Mouse (Mus musculus) megakaryocyte-erythroid progenitor cell, adult 5 weeks (primary cell): ENCODE measurements around the gene Fam57b. TPM values are rescaled to one million over a fixed set of nuclear protein-coding genes. Genes with fewer than 3 reads are reported as not detected.

ENCODE experiments used
- polyA plus RNA-seq: library from polyadenylated mRNA; stranded (reverse); fragments of >175 nt; gene quantifications from 2 replicates; pipeline ENCODE4 v1.2.3, GENCODE M21; 2012

The Fam57b gene
- 0.24 and 0.80 TPM in 2 replicates for polyA plus RNA-seq

DNA sequence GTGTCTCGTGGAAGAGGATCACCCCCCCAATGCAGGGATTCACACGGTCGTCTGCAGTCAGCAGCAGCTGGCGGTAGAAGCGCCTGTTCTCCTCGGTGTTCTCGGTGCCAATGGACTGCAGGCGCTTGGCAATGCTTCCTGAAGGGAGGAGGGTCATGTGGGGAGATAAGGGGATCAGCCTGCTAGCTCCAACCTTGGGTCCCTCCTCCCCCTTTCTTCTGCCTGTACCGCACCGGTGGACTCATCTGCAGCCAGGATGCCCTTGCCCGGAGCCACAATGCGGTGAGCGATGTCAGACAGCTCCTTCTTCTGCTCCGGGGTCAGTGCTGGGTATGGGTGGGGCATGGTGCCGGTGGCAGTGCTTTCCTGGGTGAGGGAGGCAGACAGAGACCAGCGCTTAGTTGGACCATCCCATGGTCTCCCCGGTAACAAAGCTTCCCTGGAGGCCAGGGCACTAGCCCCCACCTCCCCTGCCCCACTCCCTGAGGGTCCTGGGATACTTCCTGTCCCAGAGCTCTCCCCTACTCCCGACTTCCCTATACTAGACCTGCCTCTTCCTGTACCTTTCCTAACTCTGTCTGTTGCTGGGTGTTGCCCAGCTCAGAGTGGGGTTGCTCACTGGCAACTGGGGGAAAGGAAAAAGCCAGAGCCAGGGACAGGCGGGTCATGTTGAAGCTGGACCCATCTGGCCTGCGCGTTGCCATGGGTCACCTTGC lies at the start of gene Fam57b:
Gene Fam57b, plus strand, starts transcription at position 258 of the 716 bp plus-strand sequence.

DNA sequence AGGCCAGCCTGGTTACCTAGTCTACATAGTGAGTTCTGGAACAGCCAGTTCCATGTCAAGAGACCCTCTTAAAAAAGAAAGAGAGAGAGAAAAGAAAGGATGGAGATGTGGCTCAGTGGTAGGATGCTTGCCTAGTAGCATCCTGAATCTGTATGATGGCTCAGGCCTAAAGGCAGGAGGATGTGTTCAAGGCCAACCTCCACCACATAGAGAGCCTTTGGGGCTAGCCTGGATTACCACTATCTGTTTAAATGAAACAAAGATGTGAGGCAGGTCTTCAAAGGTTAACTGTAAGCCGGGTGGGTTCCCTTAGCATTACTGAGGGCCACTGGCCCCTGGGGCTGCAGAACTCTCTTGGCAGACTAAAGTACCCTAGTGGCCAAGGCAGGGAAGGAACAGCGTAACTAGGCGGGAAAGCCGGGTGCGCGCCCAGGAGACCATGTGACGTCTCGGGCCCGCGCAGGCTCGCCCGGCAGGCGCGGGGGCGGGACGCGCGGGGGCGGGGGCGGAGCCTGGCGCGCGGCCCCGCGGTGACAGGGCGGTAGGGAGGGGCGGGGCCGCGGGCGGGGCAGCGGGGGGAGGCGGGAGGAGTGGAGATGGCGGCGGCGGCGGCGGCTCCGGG lies 38.3 kb upstream of the Fam57b start, which contains the start of gene Mapk3:
Gene Mapk3, plus strand, starts transcription at position 552 of the 622 bp plus-strand sequence.

DNA sequence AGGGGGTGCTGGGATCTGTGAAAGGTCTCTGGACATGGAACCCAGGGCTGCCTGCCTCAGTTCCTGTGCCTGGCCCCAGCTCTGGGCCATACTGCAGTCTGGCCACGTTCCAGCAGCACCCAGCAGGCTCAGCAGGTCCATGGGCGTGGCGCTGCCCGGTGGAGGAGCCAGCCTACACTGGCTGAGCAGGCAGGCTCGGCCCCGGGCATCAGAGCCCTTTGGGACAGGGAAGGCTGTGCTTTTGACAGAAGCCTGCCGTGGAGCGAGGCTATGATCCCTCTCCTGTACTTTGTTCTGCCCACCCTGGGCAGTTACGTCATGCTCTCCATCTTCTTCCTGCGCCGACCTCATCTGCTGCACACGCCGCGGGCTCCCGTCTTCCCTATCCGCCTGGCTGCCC lies 31.3 kb upstream of the Fam57b start, which contains the start of gene Gdpd3:
Gene Gdpd3, plus strand, starts transcription at position 134 of the 400 bp plus-strand sequence.

GRCm38 (mm10) chr7:126776598-126777057 lies 20.8 kb upstream of the Fam57b start, which contains the start of gene Ypel3:
Gene Ypel3, plus strand, starts transcription at chr7:126776955.

DNA sequence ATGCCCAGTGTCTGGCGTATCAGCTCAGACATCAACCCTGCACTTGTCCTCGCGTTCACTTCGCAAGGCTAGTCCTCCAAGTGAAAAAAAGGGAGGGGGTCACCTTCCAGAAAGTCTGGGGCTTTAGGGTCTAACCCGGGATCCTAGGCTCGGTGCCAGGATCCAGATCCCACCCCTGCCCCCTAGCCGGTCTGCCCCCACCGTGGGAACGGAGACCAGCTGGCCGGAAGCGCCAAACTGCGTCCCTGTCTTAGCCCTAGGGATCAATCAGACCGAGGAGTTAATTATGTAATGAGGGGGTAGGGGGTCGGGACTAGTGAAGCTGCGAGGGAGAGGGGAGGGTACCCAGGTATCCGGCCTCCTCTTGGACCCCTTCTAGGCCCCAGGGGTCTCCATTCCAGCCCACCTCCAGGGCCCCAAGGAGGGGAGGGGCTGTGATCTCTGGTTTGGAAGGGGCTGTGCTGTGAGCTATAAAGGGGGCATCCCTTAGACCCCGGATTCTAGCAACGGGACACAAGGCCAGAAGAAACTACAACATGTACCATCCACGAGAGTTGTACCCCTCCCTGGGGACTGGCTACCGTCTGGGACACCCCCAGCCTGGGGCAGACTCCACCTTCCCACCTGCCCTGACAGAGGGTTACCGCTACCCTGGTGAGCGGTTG lies 16.4 kb upstream of the Fam57b start, which contains the start of gene Tbx6:
Gene Tbx6, plus strand, starts transcription at position 513 of the 665 bp plus-strand sequence.

GRCm38 (mm10) chr7:126791851-126792720 lies 5.4 kb upstream of the Fam57b start, which contains the start of gene Ppp4c:
Gene Ppp4c, minus strand, starts transcription at chr7:126792496.

GRCm38 (mm10) chr7:126831539-126831938 lies 34.1 kb downstream of the Fam57b start, which contains the start of gene 4930451I11Rik:
Gene 4930451I11Rik, minus strand, starts transcription at chr7:126831639.

GRCm38 (mm10) chr7:126847116-126847420 lies 49.6 kb downstream of the Fam57b start, which contains the start of gene Doc2a:
Gene Doc2a, plus strand, starts transcription at chr7:126847416.

GRCm38 (mm10) chr7:126861429-126862130 lies 64.1 kb downstream of the Fam57b start, which contains the start of gene Hirip3:
Gene Hirip3, plus strand, starts transcription at chr7:126861972.

DNA sequence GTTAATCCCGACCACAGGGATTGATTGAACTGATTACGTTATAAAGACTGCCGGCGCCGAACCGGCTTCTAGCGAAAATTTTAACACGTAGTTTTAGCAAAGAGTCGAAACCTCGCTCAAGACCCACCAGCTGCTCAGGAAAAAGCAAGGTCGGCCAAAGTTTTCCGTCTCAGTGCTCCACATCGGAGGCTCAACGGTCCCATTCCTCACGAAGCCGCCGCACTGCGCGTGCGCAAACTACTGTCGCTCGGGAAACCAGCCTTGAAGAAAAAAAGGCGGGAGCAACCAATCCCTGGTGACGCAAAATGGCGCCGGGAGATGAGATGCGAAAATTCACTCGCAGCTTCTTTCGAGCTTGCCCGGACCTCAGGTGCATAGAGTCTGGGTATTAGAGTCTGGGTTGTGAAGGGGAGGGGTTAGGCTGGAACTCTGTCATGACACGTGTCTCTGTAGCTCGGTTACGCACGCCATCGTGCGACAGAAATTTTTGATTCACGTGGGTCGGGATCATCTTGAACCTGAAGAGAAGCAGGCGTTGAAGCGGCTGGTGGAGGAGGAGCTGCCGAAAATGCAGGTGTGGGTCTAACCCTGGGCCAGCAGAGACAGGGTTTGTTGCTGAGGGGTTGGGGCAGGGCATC lies 64.8 kb downstream of the Fam57b start, which contains the start of gene Ino80e:
Gene Ino80e, minus strand, starts transcription at position 231 of the 638 bp plus-strand sequence.

Other genes starting within 250 kb of the Fam57b start
- gene Eif3c, start 231.3 kb upstream of the Fam57b start, polyA plus RNA-seq: 74.2 and 91.5 TPM in 2 replicates
- 22.0 and 22.6 TPM in 2 replicates for gene Apobr, start 212.7 kb upstream of the Fam57b start, polyA plus RNA-seq
- gene Cln3, start 211.9 kb upstream of the Fam57b start, polyA plus RNA-seq: 20.1 and 24.7 TPM in 2 replicates
- 0.52 and 1.4 TPM in 2 replicates for gene Il27, start 202.7 kb upstream of the Fam57b start, polyA plus RNA-seq
- gene Nupr1, start 166.8 kb upstream of the Fam57b start, polyA plus RNA-seq: 3.6 and 5.1 TPM in 2 replicates
- gene Sgf29, start 148.4 kb upstream of the Fam57b start, polyA plus RNA-seq: 88.3 and 96.1 TPM in 2 replicates
- gene Sult1a1, start 121.2 kb upstream of the Fam57b start, polyA plus RNA-seq: 0.28 and 0.36 TPM in 2 replicates
- 283 and 326 TPM in 2 replicates for gene Bola2, start 102.3 kb upstream of the Fam57b start, polyA plus RNA-seq
- 9.5 and 9.6 TPM in 2 replicates for gene Slx1b, start 101.9 kb upstream of the Fam57b start, polyA plus RNA-seq
- 681 and 813 TPM in 2 replicates for gene Coro1a, start 89.9 kb upstream of the Fam57b start, polyA plus RNA-seq
- 113 and 144 TPM in 2 replicates for gene Mapk3, start 38.1 kb upstream of the Fam57b start, polyA plus RNA-seq
- gene Gdpd3, start 31.3 kb upstream of the Fam57b start, polyA plus RNA-seq: 5.5 and 8.6 TPM in 2 replicates
- gene Ypel3, start 20.7 kb upstream of the Fam57b start, polyA plus RNA-seq: 159 and 169 TPM in 2 replicates
- 1.5 and 2.0 TPM in 2 replicates for gene Tbx6, start 16.2 kb upstream of the Fam57b start, polyA plus RNA-seq
- 163 and 164 TPM in 2 replicates for gene Ppp4c, start 5.2 kb upstream of the Fam57b start, polyA plus RNA-seq
- gene 4930451I11Rik, start 34.0 kb downstream of the Fam57b start, polyA plus RNA-seq: not detected in 2 replicates
- gene Doc2a, start 49.7 kb downstream of the Fam57b start, polyA plus RNA-seq: 0.03 TPM in 1 of 2 replicates, not detected in the other
- gene Hirip3, start 64.3 kb downstream of the Fam57b start, polyA plus RNA-seq: 162 and 272 TPM in 2 replicates
- gene Ino80e, start 64.7 kb downstream of the Fam57b start, polyA plus RNA-seq: 655 and 810 TPM in 2 replicates
- gene Taok2, start 87.0 kb downstream of the Fam57b start, polyA plus RNA-seq: 176 and 182 TPM in 2 replicates
- gene Tmem219, start 125.2 kb downstream of the Fam57b start, polyA plus RNA-seq: 46.0 and 48.8 TPM in 2 replicates
- 24.7 and 27.7 TPM in 2 replicates for gene Kctd13, start 131.2 kb downstream of the Fam57b start, polyA plus RNA-seq
- gene Asphd1, start 151.9 kb downstream of the Fam57b start, polyA plus RNA-seq: 0.35 TPM in 1 of 2 replicates, not detected in the other
- gene Sez6l2, start 152.9 kb downstream of the Fam57b start, polyA plus RNA-seq: 1.5 and 2.1 TPM in 2 replicates
- 127 and 143 TPM in 2 replicates for gene Cdipt, start 178.2 kb downstream of the Fam57b start, polyA plus RNA-seq
- 0.74 and 0.75 TPM in 2 replicates for gene Cdiptos, start 178.4 kb downstream of the Fam57b start, polyA plus RNA-seq
- gene Mvp, start 217.0 kb downstream of the Fam57b start, polyA plus RNA-seq: 25.1 and 28.0 TPM in 2 replicates
- gene Pagr1b, start 218.8 kb downstream of the Fam57b start, polyA plus RNA-seq: 9.4 TPM in 1 of 2 replicates, not detected in the other
- gene Pagr1a, start 219.7 kb downstream of the Fam57b start, polyA plus RNA-seq: 67.0 and 68.3 TPM in 2 replicates
- 146 and 149 TPM in 2 replicates for gene Gm42742, start 223.4 kb downstream of the Fam57b start, polyA plus RNA-seq
- gene Prrt2, start 223.5 kb downstream of the Fam57b start, polyA plus RNA-seq: 0.61 and 0.66 TPM in 2 replicates
- gene Maz, start 229.4 kb downstream of the Fam57b start, polyA plus RNA-seq: 845 and 941 TPM in 2 replicates
- 29.9 and 30.8 TPM in 2 replicates for gene Kif22, start 244.8 kb downstream of the Fam57b start, polyA plus RNA-seq